Mouse (Mus musculus) granulocyte monocyte progenitor cell, adult 5-6 weeks (primary cell): ENCODE measurements around the gene Hist1h2bf. TPM values are rescaled to one million over a fixed set of nuclear protein-coding genes. Genes with fewer than 3 reads are reported as not detected.

Experiments used
- ATAC-seq: replicated peaks from 2 replicates; pipeline ENCODE4 v1.8.0; 2016; ENCODE audit warnings: mild to moderate bottlenecking, moderate TSS enrichment, inconsistent platforms; ENCODE audit not compliant: poor library complexity, severe bottlenecking
- total RNA-seq, 2 experiments: library from RNA; stranded (forward) in 1 of 2; stranded (reverse) in 1 of 2; fragments of 200-712, 200-1000 nt in 1 of 2; fragments of >200 nt in 1 of 2; fragmentation: Nextera tagmentation in 1 of 2; gene quantifications; 2 replicates each; pipeline ENCODE4 v1.2.3; 2014 to 2017

Gene Hist1h2bf
- total RNA-seq, 2 experiments from 2014 or later: 188 to 453 TPM

DNA sequence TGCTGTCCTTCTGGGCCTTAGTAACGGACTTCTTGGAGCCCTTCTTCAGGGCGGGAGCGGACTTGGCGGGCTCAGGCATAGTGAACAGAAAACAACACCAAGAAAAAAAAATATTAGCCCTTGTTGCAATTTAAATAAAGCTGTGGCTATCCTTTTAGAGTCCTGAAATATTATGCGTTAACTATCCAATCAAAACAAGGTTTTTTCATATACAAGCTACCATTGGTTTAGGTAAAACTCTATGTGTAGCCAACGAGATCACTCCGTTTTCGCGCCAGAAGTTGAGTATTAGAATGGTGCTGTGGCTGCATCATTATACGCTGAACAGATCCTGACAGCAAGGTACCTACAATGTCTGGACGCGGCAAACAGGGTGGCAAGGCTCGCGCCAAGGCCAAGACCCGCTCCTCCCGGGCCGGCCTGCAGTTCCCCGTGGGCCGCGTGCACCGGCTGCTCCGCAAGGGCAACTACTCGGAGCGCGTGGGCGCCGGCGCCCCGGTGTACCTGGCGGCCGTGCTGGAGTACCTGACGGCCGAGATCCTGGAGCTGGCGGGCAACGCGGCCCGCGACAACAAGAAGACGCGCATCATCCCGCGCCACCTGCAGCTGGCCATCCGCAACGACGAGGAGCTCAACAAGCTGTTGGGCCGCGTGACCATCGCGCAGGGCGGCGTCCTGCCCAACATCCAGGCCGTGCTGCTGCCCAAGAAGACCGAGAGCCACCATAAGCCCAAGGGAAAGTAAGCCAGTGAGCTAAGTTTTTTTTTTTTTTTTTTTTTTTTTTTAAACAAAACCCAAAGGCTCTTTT lies 40.2 kb downstream of the Hist1h2bf start, which contains the start of gene Hist1h2af:
Gene Hist1h2af, plus strand, starts transcription at position 347 of the 808 bp plus-strand sequence.
- peak; percentile 28 for ATAC-seq

DNA sequence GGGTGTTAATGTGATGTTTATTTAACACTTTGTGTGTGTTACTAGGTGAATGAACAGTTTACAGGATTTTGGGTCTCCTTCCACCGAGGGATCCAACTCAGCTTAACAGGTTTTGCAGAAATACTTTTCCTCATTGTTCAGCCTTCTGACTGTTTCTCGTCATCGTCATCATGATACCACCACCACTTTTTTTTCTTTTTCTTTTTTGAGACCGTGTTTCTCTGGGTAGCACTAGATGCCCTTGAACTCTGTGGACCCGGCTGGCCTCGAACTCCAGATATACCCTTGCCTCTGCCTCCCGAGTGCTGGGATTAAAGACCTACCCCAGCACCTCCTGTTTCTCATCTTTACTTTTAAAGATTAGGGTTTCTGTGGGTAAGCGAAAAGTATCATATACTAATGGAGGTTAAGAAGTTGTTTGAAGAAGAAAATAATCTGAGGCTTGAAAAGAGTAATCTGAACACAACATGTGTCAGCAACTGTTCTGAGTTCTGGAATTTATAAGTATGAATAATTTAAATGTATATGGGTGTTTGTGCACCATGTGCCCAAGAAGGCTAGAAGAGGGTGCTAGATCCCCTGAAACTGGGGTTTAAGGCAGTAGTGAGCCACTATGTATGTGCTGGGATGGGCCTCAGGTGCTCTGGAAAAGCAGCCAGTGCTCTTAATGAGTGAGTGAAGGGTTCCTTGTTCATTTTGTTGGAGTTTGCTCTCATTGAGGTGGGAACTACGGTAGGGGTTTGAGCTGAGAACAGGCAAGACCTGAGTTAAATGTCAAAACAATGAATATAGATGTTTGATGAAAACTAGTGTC lies 41.5 kb downstream of the Hist1h2bf start:
- ATAC-seq: no peak

DNA sequence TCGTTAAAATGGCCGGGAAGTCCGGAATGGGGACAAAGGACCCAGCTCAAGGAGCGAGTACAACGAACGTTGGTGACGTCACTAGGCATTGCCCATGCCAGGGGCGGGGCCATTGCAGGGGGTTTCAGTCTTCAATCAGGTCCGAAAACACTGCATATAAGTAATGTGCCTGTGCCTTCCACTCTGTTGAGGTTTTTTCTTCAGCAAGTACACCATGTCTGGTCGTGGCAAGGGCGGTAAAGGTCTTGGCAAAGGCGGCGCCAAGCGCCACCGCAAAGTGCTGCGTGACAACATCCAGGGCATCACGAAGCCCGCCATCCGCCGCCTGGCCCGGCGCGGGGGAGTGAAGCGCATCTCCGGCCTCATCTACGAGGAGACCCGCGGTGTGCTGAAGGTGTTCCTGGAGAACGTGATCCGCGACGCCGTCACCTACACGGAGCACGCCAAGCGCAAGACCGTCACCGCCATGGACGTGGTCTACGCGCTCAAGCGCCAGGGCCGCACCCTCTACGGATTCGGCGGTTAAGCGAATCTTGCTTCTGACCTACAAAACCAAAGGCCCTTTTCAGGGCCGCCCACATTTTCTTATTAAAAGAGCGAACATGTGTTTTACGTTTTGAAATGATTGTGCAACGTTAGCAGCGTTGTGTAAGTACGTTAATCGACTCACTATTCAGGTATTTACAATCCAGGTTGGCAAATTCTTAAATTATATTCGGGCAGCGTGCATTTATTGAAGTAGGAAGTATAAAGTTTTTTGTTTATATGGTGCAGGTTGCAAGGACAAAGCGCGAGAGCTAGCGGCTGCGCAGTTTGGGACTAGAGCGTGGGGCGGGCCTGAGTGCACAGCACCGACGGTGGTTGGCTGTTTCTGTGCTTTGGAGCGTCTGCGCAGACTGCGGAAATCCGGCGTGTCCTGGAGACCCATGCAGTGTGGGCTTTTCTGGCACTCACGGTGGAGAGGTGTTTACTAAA lies 42.8 kb downstream of the Hist1h2bf start, which contains the start of gene Hist1h4h:
Gene Hist1h4h, plus strand, starts transcription at position 150 of the 975 bp plus-strand sequence.
- peak; percentile 62 for ATAC-seq

DNA sequence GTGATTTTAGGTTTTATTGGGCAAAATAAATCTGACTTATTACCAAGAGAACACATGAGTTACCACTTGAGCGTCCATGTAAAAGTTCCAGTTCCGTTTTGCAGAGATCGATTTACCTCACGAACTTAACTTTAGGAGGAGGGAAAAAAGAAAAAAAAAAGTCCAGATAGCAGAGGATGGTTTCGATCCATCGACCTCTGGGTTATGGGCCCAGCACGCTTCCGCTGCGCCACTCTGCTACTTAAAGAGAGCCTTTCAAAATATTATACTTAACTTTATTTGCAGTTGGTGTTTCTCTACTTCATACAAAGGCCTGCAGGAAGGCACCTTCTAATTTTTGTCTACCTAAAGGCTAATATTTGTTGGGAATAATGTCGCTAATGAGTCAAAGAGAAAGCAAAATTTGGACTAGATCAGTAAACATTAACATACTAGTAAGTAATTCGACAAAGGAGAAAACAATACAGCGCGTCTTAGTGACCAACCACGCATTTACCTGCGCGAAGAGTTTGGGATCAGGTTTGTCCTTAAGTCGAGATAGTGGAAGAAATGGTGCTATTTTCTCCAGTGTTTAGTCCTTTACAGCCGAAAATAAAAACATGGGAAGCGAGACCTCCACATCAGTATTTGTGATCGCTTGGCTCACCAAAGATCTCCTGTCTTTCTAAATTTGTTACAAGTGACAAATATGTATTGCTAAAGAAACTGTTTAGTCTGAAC lies 43.7 kb downstream of the Hist1h2bf start:
- no peak for ATAC-seq

GRCm38 (mm10) chr13:23529480-23530165 lies 44.4 kb downstream of the Hist1h2bf start:
- no peak for ATAC-seq

GRCm38 (mm10) chr13:23529005-23529404 lies 45.0 kb downstream of the Hist1h2bf start:
- no peak for ATAC-seq

- ATAC-seq: peak; percentile 35
Observed at GRCm38 (mm10) chr13:23526312-23526711, 47.7 kb downstream of the Hist1h2bf start.

GRCm38 (mm10) chr13:23525901-23526300 lies 48.1 kb downstream of the Hist1h2bf start:
- no peak for ATAC-seq

DNA sequence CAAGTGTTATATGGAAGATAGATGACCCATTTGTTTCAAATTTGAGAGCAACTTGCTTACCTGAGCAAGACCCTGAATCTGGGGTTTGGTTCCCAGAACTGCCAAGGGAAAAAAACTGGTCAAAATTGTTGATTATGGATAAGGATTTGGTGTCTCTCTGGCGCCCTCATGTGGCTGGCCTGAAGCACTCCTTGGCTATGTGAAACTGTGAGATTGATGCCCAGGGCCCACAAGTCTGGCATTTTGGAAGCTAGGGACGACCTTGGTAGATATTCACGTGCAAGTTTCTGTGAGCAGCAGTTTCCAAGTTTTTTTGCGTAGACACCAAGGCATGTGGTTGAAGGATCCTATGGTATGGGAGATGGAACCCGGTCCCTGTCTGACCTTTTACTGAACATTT lies 49.3 kb downstream of the Hist1h2bf start:
- peak; percentile 60 for ATAC-seq

DNA sequence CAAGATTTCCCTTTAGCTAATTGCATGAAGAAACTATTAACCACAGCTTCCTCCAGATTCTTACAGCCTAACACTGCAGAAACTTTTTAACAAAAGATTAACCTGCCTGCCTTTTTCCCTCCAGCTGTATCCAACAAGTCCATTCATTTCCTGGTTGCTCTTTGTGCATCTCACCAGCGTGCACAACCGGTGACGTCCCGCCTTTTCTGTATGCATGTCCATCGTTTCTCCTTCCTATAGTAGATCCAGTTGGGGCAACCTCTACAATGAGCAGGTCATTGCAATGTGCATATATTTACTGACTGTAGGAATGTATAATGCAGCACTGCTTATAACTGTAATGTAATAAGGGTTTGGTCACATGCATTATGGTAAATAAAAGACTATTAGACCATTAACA lies 50.0 kb downstream of the Hist1h2bf start:
- no peak for ATAC-seq

Other genes with a start within 250 kb of the Hist1h2bf start
Only the 30 nearest of the 35 such genes appear.
- 2.9 and 5.7 TPM in 2 replicates for gene Abt1, start 150.3 kb downstream of the Hist1h2bf start, total RNA-seq (2014; fragmentation: Nextera tagmentation)
- gene Abt1, start 150.3 kb downstream of the Hist1h2bf start, total RNA-seq (2017): 11.0 and 13.7 TPM in 2 replicates
- gene Btn1a1, start 108.3 kb downstream of the Hist1h2bf start, total RNA-seq (2014; fragmentation: Nextera tagmentation): not detected in 2 replicates
- gene Btn1a1, start 108.3 kb downstream of the Hist1h2bf start, total RNA-seq (2017): not detected in 2 replicates
- not detected in 2 replicates for gene Btn2a2, start 85.3 kb downstream of the Hist1h2bf start, total RNA-seq (2014; fragmentation: Nextera tagmentation)
- not detected in 2 replicates for gene Btn2a2, start 85.3 kb downstream of the Hist1h2bf start, total RNA-seq (2017)
- gene Hist1h4h, start 43.1 kb downstream of the Hist1h2bf start, total RNA-seq (2014; fragmentation: Nextera tagmentation): 19.7 and 101 TPM in 2 replicates
- gene Hist1h4h, start 43.1 kb downstream of the Hist1h2bf start, total RNA-seq (2017): 1,184 and 1,507 TPM in 2 replicates
- 23.5 TPM in 1 of 2 replicates, not detected in the other for gene Hist1h2af, start 40.3 kb downstream of the Hist1h2bf start, total RNA-seq (2014; fragmentation: Nextera tagmentation)
- 2,010 and 2,453 TPM in 2 replicates for gene Hist1h2af, start 40.3 kb downstream of the Hist1h2bf start, total RNA-seq (2017)
- 60.4 and 108 TPM in 2 replicates for gene Hist1h3g, start 38.8 kb downstream of the Hist1h2bf start, total RNA-seq (2014; fragmentation: Nextera tagmentation)
- gene Hist1h3g, start 38.8 kb downstream of the Hist1h2bf start, total RNA-seq (2017): 191 and 281 TPM in 2 replicates
- gene Hist1h2bh, start 30.8 kb downstream of the Hist1h2bf start, total RNA-seq (2014; fragmentation: Nextera tagmentation): 17.1 and 20.3 TPM in 2 replicates
- 126 and 172 TPM in 2 replicates for gene Hist1h2bh, start 30.8 kb downstream of the Hist1h2bf start, total RNA-seq (2017)
- 4.9 and 8.2 TPM in 2 replicates for gene Hist1h3f, start 30.1 kb downstream of the Hist1h2bf start, total RNA-seq (2014; fragmentation: Nextera tagmentation)
- 77.5 and 127 TPM in 2 replicates for gene Hist1h3f, start 30.1 kb downstream of the Hist1h2bf start, total RNA-seq (2017)
- gene Hist1h4f, start 22.5 kb downstream of the Hist1h2bf start, total RNA-seq (2014; fragmentation: Nextera tagmentation): 37.6 and 86.3 TPM in 2 replicates
- 2,370 and 2,590 TPM in 2 replicates for gene Hist1h4f, start 22.5 kb downstream of the Hist1h2bf start, total RNA-seq (2017)
- gene Hist1h1d, start 20.9 kb downstream of the Hist1h2bf start, total RNA-seq (2014; fragmentation: Nextera tagmentation): 13.1 and 13.2 TPM in 2 replicates
- gene Hist1h1d, start 20.9 kb downstream of the Hist1h2bf start, total RNA-seq (2017): 109 and 113 TPM in 2 replicates
- 27.2 and 37.9 TPM in 2 replicates for gene Hist1h3e, start 11.8 kb downstream of the Hist1h2bf start, total RNA-seq (2014; fragmentation: Nextera tagmentation)
- 218 and 293 TPM in 2 replicates for gene Hist1h3e, start 11.8 kb downstream of the Hist1h2bf start, total RNA-seq (2017)
- gene Hist1h2ae, start 3.0 kb downstream of the Hist1h2bf start, total RNA-seq (2014; fragmentation: Nextera tagmentation): 5.5 and 7.4 TPM in 2 replicates
- gene Hist1h2ae, start 3.0 kb downstream of the Hist1h2bf start, total RNA-seq (2017): 405 and 464 TPM in 2 replicates
- 160 and 268 TPM in 2 replicates for gene Hist1h2bg, start 2.8 kb downstream of the Hist1h2bf start, total RNA-seq (2014; fragmentation: Nextera tagmentation)
- 1,365 and 1,429 TPM in 2 replicates for gene Hist1h2bg, start 2.8 kb downstream of the Hist1h2bf start, total RNA-seq (2017)
- gene Hist1h2ad, start 185 bp upstream of the Hist1h2bf start, total RNA-seq (2014; fragmentation: Nextera tagmentation): not detected in 2 replicates
- gene Hist1h2ad, start 185 bp upstream of the Hist1h2bf start, total RNA-seq (2017): 685 and 1,721 TPM in 2 replicates
- 52.8 and 62.0 TPM in 2 replicates for gene Hist1h3d, start 1.6 kb upstream of the Hist1h2bf start, total RNA-seq (2014; fragmentation: Nextera tagmentation)
- 83.5 and 136 TPM in 2 replicates for gene Hist1h3d, start 1.6 kb upstream of the Hist1h2bf start, total RNA-seq (2017)
- gene Hist1h4d, start 7.4 kb upstream of the Hist1h2bf start, total RNA-seq (2014; fragmentation: Nextera tagmentation): 116 and 278 TPM in 2 replicates
- gene Hist1h4d, start 7.4 kb upstream of the Hist1h2bf start, total RNA-seq (2017): 929 and 1,118 TPM in 2 replicates
- gene Hist1h2be, start 46.9 kb upstream of the Hist1h2bf start, total RNA-seq (2014; fragmentation: Nextera tagmentation): 16.4 and 17.5 TPM in 2 replicates
- 82.4 and 146 TPM in 2 replicates for gene Hist1h2be, start 46.9 kb upstream of the Hist1h2bf start, total RNA-seq (2017)
- 111 and 199 TPM in 2 replicates for gene Hist1h1e, start 48.4 kb upstream of the Hist1h2bf start, total RNA-seq (2014; fragmentation: Nextera tagmentation)
- gene Hist1h1e, start 48.4 kb upstream of the Hist1h2bf start, total RNA-seq (2017): 255 and 282 TPM in 2 replicates
- 2.4 and 4.1 TPM in 2 replicates for gene Hist1h2ac, start 109.8 kb upstream of the Hist1h2bf start, total RNA-seq (2014; fragmentation: Nextera tagmentation)
- 173 TPM in 2 replicates for gene Hist1h2ac, start 109.8 kb upstream of the Hist1h2bf start, total RNA-seq (2017)
- 57.7 and 70.7 TPM in 2 replicates for gene Hist1h2bc, start 110.0 kb upstream of the Hist1h2bf start, total RNA-seq (2014; fragmentation: Nextera tagmentation)
- gene Hist1h2bc, start 110.0 kb upstream of the Hist1h2bf start, total RNA-seq (2017): 274 and 374 TPM in 2 replicates
- not detected in 2 replicates for gene Hist1h1t, start 121.6 kb upstream of the Hist1h2bf start, total RNA-seq (2014; fragmentation: Nextera tagmentation)
- 1.0 TPM in 1 of 2 replicates, not detected in the other for gene Hist1h1t, start 121.6 kb upstream of the Hist1h2bf start, total RNA-seq (2017)
- 14.3 and 82.6 TPM in 2 replicates for gene Hist1h4c, start 124.3 kb upstream of the Hist1h2bf start, total RNA-seq (2014; fragmentation: Nextera tagmentation)
- gene Hist1h4c, start 124.3 kb upstream of the Hist1h2bf start, total RNA-seq (2017): 308 and 366 TPM in 2 replicates
- gene Hfe, start 136.7 kb upstream of the Hist1h2bf start, total RNA-seq (2014; fragmentation: Nextera tagmentation): 7.9 and 19.9 TPM in 2 replicates
- 7.6 and 9.7 TPM in 2 replicates for gene Hfe, start 136.7 kb upstream of the Hist1h2bf start, total RNA-seq (2017)
- gene Hist1h1c, start 164.6 kb upstream of the Hist1h2bf start, total RNA-seq (2014; fragmentation: Nextera tagmentation): 61.8 and 110 TPM in 2 replicates
- 737 and 810 TPM in 2 replicates for gene Hist1h1c, start 164.6 kb upstream of the Hist1h2bf start, total RNA-seq (2017)
- gene Hist1h3c, start 171.4 kb upstream of the Hist1h2bf start, total RNA-seq (2014; fragmentation: Nextera tagmentation): 24.5 and 38.0 TPM in 2 replicates
- gene Hist1h3c, start 171.4 kb upstream of the Hist1h2bf start, total RNA-seq (2017): 507 and 886 TPM in 2 replicates
- gene Hist1h2bb, start 172.5 kb upstream of the Hist1h2bf start, total RNA-seq (2014; fragmentation: Nextera tagmentation): 155 and 176 TPM in 2 replicates
- gene Hist1h2bb, start 172.5 kb upstream of the Hist1h2bf start, total RNA-seq (2017): 3,446 and 3,529 TPM in 2 replicates
- 9.2 and 31.4 TPM in 2 replicates for gene Hist1h2ab, start 176.9 kb upstream of the Hist1h2bf start, total RNA-seq (2014; fragmentation: Nextera tagmentation)
- 1,996 and 2,074 TPM in 2 replicates for gene Hist1h2ab, start 176.9 kb upstream of the Hist1h2bf start, total RNA-seq (2017)
- 92.5 and 158 TPM in 2 replicates for gene Hist1h3b, start 178.1 kb upstream of the Hist1h2bf start, total RNA-seq (2014; fragmentation: Nextera tagmentation)
- 628 and 657 TPM in 2 replicates for gene Hist1h3b, start 178.1 kb upstream of the Hist1h2bf start, total RNA-seq (2017)
- gene Hist1h4b, start 182.8 kb upstream of the Hist1h2bf start, total RNA-seq (2014; fragmentation: Nextera tagmentation): 70.4 and 87.8 TPM in 2 replicates
- gene Hist1h4b, start 182.8 kb upstream of the Hist1h2bf start, total RNA-seq (2017): 487 and 745 TPM in 2 replicates
- 9.3 and 71.7 TPM in 2 replicates for gene Hist1h4a, start 187.0 kb upstream of the Hist1h2bf start, total RNA-seq (2014; fragmentation: Nextera tagmentation)
- gene Hist1h4a, start 187.0 kb upstream of the Hist1h2bf start, total RNA-seq (2017): 657 and 709 TPM in 2 replicates